Mouse (Mus musculus): ENCODE results near the gene Radil. TPM values are rescaled to one million over a fixed set of nuclear protein-coding genes. Genes with fewer than 3 reads are reported as not detected.
A peak's percentile ranks its signal among the peaks of the same experiment; 100 is the strongest.

Gene Radil
- polyA plus RNA-seq, 1 experiment: 0.67 TPM

- 76% methylated on average over 3 of the region's 3 CpGs for WGBS
- TF ChIP-seq POLR2A (IDR thresholded peaks at IDR 0.05; ENCODE audit: low read depth, low read length) (no peak), CTCF (conservative IDR thresholded peaks at IDR 0.05; ENCODE audit: insufficient read depth, insufficient read length, low read depth, low read length) (no peak)
- no peaks in the 10 kb centered on the region for H3K36me3 ChIP-seq (ENCODE audit: control insufficient read depth, insufficient read depth, low read length)
- no peaks in the 10 kb centered on the region for H3K4me1 ChIP-seq (ENCODE audit: control insufficient read depth, insufficient read depth, low read length)
- no peak overlapping the region for H3K27ac ChIP-seq (ENCODE audit: insufficient read depth, low read depth, low read length)
- H3K27me3 ChIP-seq (replicated peaks; ENCODE audit: control insufficient read depth, insufficient read depth, low read length): no peaks in the 10 kb centered on the region
- no peak overlapping the region for H3K4me3 ChIP-seq (ENCODE audit: insufficient read depth, low read depth, low read length)
- peak; percentile 27 for DNase-seq
Measured at GRCm38 (mm10) chr5:142537286-142537685, 13.6 kb downstream of the Radil start.

DNA sequence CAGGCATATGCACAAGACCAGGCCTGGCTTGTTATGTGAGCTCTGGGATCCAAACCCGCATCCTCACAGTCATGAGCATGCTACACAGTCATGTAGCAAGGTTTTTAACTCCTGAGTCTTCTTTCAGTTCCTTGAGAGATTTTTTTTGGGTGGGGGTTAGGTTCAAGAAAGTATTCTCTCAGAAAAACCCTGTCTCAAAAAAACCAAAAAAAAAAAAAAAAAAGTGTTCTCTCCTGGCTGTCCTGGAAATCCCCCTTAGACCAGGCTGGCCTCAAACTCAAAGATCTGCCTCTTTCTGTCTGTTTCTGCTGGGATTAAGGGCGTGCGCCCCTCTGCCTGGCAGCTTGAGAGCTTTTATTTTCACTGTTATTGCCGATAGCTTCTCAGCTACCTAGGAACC is 15.5 kb downstream of the Radil start:
- WGBS: 89% methylated on average over 4 of the region's 4 CpGs
- no peak overlapping the region for H3K4me3 ChIP-seq (ENCODE audit: insufficient read depth, low read depth, low read length)
- no peak overlapping the region for H3K27ac ChIP-seq (ENCODE audit: insufficient read depth, low read depth, low read length)
- H3K27me3 ChIP-seq (replicated peaks; ENCODE audit: control insufficient read depth, insufficient read depth, low read length): no peaks in the 10 kb centered on the region
- no peaks in the 10 kb centered on the region for H3K36me3 ChIP-seq (ENCODE audit: control insufficient read depth, insufficient read depth, low read length)
- H3K4me1 ChIP-seq (ENCODE audit: control insufficient read depth, insufficient read depth, low read length): no peaks in the 10 kb centered on the region
- DNase-seq: no peak
- no peak for TF ChIP-seq CTCF (conservative IDR thresholded peaks at IDR 0.05; ENCODE audit: insufficient read depth, insufficient read length, low read depth, low read length)
- TF ChIP-seq POLR2A (IDR thresholded peaks at IDR 0.05; ENCODE audit: low read depth, low read length): no peak

DNA sequence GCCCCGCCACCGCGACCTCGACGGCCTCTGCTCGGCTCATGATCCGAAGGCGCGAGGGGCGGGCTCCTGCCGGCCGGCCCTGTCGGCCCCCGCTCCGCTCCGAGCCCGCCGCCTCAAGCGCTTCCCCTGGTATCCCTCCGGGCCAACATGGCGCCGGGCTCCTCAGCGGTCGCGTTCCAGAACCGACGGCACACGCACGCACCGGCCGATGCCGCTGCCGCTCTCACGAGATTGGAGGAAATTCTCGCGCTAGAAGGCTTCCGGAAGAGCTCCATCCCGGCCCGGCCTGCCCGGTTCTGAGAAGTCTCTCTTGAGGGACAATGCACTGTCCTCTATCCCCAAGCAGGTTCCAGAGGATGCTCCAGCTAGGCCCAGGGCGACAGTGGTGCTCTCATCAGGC is 21.0 kb downstream of the Radil start, which contains the start of gene Papolb:
Gene Papolb (minus strand): TSS at position 162 of the 400 bp plus-strand sequence.
- H3K4me3 ChIP-seq (ENCODE audit: insufficient read depth, low read depth, low read length): no peak within 1 kb of the TSS
- WGBS: 34% methylated on average over 41 of the region's 41 CpGs
- H3K36me3 ChIP-seq (ENCODE audit: control insufficient read depth, insufficient read depth, low read length): no peaks in the 10 kb centered on the region
- H3K27ac ChIP-seq (ENCODE audit: insufficient read depth, low read depth, low read length): no peak within 1 kb of the TSS
- no peak for DNase-seq
- H3K4me1 ChIP-seq (ENCODE audit: control insufficient read depth, insufficient read depth, low read length): no peaks in the 10 kb centered on the region
- H3K27me3 ChIP-seq (replicated peaks; ENCODE audit: control insufficient read depth, insufficient read depth, low read length): no peaks in the 10 kb centered on the region; the same call in 1 of the 2 replicates
- TF ChIP-seq CTCF (conservative IDR thresholded peaks at IDR 0.05; ENCODE audit: insufficient read depth, insufficient read length, low read depth, low read length): no peak
- no peak for TF ChIP-seq POLR2A (IDR thresholded peaks at IDR 0.05; ENCODE audit: low read depth, low read length)

GRCm38 (mm10) chr5:142524711-142525464 is 26.0 kb downstream of the Radil start:
- H3K36me3 ChIP-seq (ENCODE audit: control insufficient read depth, insufficient read depth, low read length): no peaks in the 10 kb centered on the region
- DNase-seq: no peak
- no peak overlapping the region for H3K4me3 ChIP-seq (ENCODE audit: insufficient read depth, low read depth, low read length)
- H3K27me3 ChIP-seq (replicated peaks; ENCODE audit: control insufficient read depth, insufficient read depth, low read length): no peaks in the 10 kb centered on the region; the same call in 1 of the 2 replicates
- no peak overlapping the region for H3K27ac ChIP-seq (ENCODE audit: insufficient read depth, low read depth, low read length)
- H3K4me1 ChIP-seq (ENCODE audit: control insufficient read depth, insufficient read depth, low read length): no peaks in the 10 kb centered on the region
- 61% methylated on average over 8 of the region's 8 CpGs for WGBS
- TF ChIP-seq CTCF (conservative IDR thresholded peaks at IDR 0.05; ENCODE audit: insufficient read depth, insufficient read length, low read depth, low read length) (no peak), POLR2A (IDR thresholded peaks at IDR 0.05; ENCODE audit: low read depth, low read length) (no peak)

GRCm38 (mm10) chr5:142521195-142521866 is 29.6 kb downstream of the Radil start:
- Histone ChIP-seq H3K4me3 (ENCODE audit: insufficient read depth, low read depth, low read length) (no peak overlapping the region), H3K4me1 (ENCODE audit: control insufficient read depth, insufficient read depth, low read length) (no peaks in the 10 kb centered on the region), H3K36me3 (ENCODE audit: control insufficient read depth, insufficient read depth, low read length) (no peaks in the 10 kb centered on the region), H3K27ac (ENCODE audit: insufficient read depth, low read depth, low read length) (no peak overlapping the region), H3K27me3 (replicated peaks; ENCODE audit: control insufficient read depth, insufficient read depth, low read length) (no peaks in the 10 kb centered on the region)
- TF ChIP-seq POLR2A (IDR thresholded peaks at IDR 0.05; ENCODE audit: low read depth, low read length): no peak
- TF ChIP-seq CTCF (conservative IDR thresholded peaks at IDR 0.05; ENCODE audit: insufficient read depth, insufficient read length, low read depth, low read length): no peak
- no peak for DNase-seq
- WGBS: 85% methylated on average over 11 of the region's 11 CpGs

DNA sequence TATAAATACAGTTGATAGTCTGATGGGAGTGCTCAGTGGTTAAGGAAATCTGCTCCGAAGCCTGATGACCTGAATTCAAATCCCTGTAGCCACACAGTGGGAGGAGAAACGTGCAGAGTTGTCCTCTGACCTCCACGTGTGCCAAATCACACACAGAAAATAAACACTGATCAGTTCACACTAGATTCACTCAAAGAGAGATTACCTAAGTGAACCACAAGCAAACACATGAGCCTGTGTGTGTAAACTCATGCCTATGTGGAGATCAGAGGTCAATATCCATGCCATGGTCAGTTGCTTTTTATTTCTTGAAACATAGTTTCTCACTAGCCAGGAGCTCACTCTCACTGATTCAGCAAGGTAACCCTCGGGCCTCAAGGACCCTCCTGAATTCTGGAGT is 30.5 kb downstream of the Radil start:
- Histone ChIP-seq H3K36me3 (ENCODE audit: control insufficient read depth, insufficient read depth, low read length) (no peaks in the 10 kb centered on the region), H3K27me3 (replicated peaks; ENCODE audit: control insufficient read depth, insufficient read depth, low read length) (no peaks in the 10 kb centered on the region), H3K4me3 (ENCODE audit: insufficient read depth, low read depth, low read length) (no peak overlapping the region), H3K27ac (ENCODE audit: insufficient read depth, low read depth, low read length) (no peak overlapping the region), H3K4me1 (ENCODE audit: control insufficient read depth, insufficient read depth, low read length) (no peaks in the 10 kb centered on the region)
- DNase-seq: no peak
- TF ChIP-seq CTCF (conservative IDR thresholded peaks at IDR 0.05; ENCODE audit: insufficient read depth, insufficient read length, low read depth, low read length): no peak
- no peak for TF ChIP-seq POLR2A (IDR thresholded peaks at IDR 0.05; ENCODE audit: low read depth, low read length)
- 73% methylated on average over 4 of the region's 4 CpGs for WGBS

DNA sequence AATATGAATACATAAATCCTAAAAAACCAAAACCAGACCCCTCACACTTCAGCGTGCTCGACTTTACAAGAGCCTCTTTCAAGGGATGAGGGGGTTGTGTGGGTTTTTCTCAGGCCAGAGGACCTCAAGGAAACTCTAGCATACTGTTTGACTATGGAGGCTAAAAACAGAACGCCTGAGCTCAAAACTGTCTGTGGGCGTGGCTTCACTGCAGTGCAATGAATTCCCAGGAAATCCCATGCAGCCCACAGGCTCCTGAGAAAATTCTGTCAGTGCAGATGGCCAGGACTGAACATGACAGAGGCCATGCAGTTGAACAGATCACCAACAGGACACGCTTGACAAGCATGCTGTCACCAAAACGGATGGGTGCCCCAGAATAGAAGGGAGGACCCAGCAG is 31.9 kb downstream of the Radil start:
- Histone ChIP-seq H3K4me1 (ENCODE audit: control insufficient read depth, insufficient read depth, low read length) (no peaks in the 10 kb centered on the region), H3K27ac (ENCODE audit: insufficient read depth, low read depth, low read length) (no peak overlapping the region), H3K4me3 (ENCODE audit: insufficient read depth, low read depth, low read length) (no peak overlapping the region), H3K36me3 (ENCODE audit: control insufficient read depth, insufficient read depth, low read length) (no peaks in the 10 kb centered on the region), H3K27me3 (replicated peaks; ENCODE audit: control insufficient read depth, insufficient read depth, low read length) (no peaks in the 10 kb centered on the region)
- TF ChIP-seq CTCF (conservative IDR thresholded peaks at IDR 0.05; ENCODE audit: insufficient read depth, insufficient read length, low read depth, low read length) (no peak), POLR2A (IDR thresholded peaks at IDR 0.05; ENCODE audit: low read depth, low read length) (no peak)
- 54% methylated on average over 6 of the region's 6 CpGs for WGBS
- DNase-seq: no peak
